Mouse (Mus musculus): ENCODE results near the gene Ripor2.

GRCm38 (mm10) chr13:24710968-24711367 is 129.0 kb downstream of the Ripor2 start:
- TF ChIP-seq CTCF (IDR thresholded peaks at IDR 0.05; ENCODE audit: borderline replicate concordance, control insufficient read depth, extremely low read depth, insufficient read depth, low read length, poor library complexity) (no peak), POLR2A (IDR thresholded peaks at IDR 0.05; ENCODE audit: control insufficient read depth, extremely low read depth, insufficient read depth, low read length, poor library complexity) (no peak)
